Mouse (Mus musculus) limb, embryonic 14.5 days (tissue): ENCODE measurements at regions not wholly inside any gene's neighbourhood (a gene's known extent, or its start where the extent isn't known, plus 50 kb on each side); places are given as distances from the start of the nearest gene placed in this dataset.

Experiments used
- ATAC-seq: fragments of 200-750 bp; cut with Nextera tagmentation; 2 replicates; pipeline ENCODE4 v1.8.0; 2017; ENCODE audit warnings: low read depth, moderate number of reproducible peaks, moderate TSS enrichment; ENCODE audit not compliant: low FRiP score
- DNase-seq: peaks from one replicate; pipeline ENCODE4 v3.0.0-alpha.2; 2015; ENCODE audit warnings: low spot score
- H3K27ac ChIP-seq: fragments of 300-500 bp; sonication (generic); replicated peaks from 2 replicates; pipeline ENCODE4 v1.5.1; 2014; ENCODE audit warnings: low read depth, mild to moderate bottlenecking, low read length, moderate library complexity, mixed read lengths
- H3K27me3 ChIP-seq: fragments of 300-500 bp; sonication (generic); 2 replicates; pipeline ENCODE4 v1.6.1; 2014; ENCODE audit warnings: low read length, mixed read lengths; ENCODE audit not compliant: control insufficient read depth, insufficient read depth
- H3K36me3 ChIP-seq: fragments of 300-500 bp; sonication (generic); 2 replicates; pipeline ENCODE4 v1.6.1; 2014; ENCODE audit warnings: mild to moderate bottlenecking, low read length, moderate library complexity, mixed read lengths; ENCODE audit not compliant: control insufficient read depth, insufficient read depth
- H3K4me1 ChIP-seq: fragments of 300-500 bp; sonication (generic); 2 replicates; pipeline ENCODE4 v1.6.1; 2014; ENCODE audit warnings: antibody characterized with exemption, low read length, mixed read lengths; ENCODE audit not compliant: control insufficient read depth, insufficient read depth
- H3K4me2 ChIP-seq: fragments of 300-500 bp; sonication (generic); replicated peaks from 2 replicates; pipeline ENCODE4 v1.6.1; 2014; ENCODE audit warnings: low read depth, mild to moderate bottlenecking, low read length, moderate library complexity; ENCODE audit not compliant: severe bottlenecking
- H3K4me3 ChIP-seq: fragments of 300-500 bp; sonication (generic); replicated peaks from 2 replicates; pipeline ENCODE4 v1.5.1; 2014; ENCODE audit warnings: low read length
- H3K9ac ChIP-seq: fragments of 300-500 bp; sonication (generic); 2 replicates; pipeline ENCODE4 v1.6.1; 2014; ENCODE audit warnings: mild to moderate bottlenecking, low read depth, low read length, moderate library complexity; ENCODE audit not compliant: severe bottlenecking
- H3K9me3 ChIP-seq: fragments of 300-500 bp; sonication (generic); 2 replicates; pipeline ENCODE4 v1.6.1; 2016; ENCODE audit warnings: low read length; ENCODE audit not compliant: control insufficient read depth
- POLR2A ChIP-seq: fragments of 200-500 bp; IDR thresholded peaks from 2 replicates; pipeline ENCODE4 v1.8.0; 2012; ENCODE audit warnings: inconsistent platforms, mild to moderate bottlenecking, moderate library complexity, borderline replicate concordance; ENCODE audit not compliant: insufficient read depth, insufficient read length; ENCODE audit errors: extremely low read depth
- WGBS: fragments of 180-500 bp; shearing (Covaris S2); extraction: QIAGEN DNeasy Blood & Tissue Kit; methylation state at CpG from one replicate; pipeline ENCODE4 v1.1.7; 2014; 5-methylcytosine and 5-hydroxymethylcytosine counted together

DNA sequence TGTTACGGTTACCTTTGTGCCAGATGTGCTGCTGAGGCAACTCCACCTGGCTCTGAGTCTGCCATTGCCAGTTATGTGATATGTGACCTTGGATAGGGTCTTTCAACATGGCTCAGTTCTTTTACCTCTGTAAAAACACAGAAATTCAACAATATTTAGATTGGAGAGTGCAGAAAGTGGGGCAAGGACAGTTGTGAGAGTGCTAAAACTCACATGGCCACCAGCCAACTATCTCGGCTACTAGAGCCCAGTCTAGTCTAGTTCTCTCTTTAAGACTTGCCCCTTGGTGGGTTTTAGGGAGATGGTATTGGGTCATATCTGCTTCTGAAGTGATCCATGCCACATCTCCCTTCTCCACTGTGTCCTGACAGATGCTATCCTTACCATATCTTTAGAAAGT, 233.0 kb downstream of the Phf14 start:
- TF ChIP-seq POLR2A, result no peak
- DNase-seq, result no peak
- no peaks in the 10 kb centered on the region for H3K36me3 ChIP-seq
- H3K4me1 ChIP-seq, result no peaks in the 10 kb centered on the region
- H3K27ac ChIP-seq, result no peak overlapping the region
- no peak overlapping the region for H3K9ac ChIP-seq
- no peak overlapping the region for H3K4me2 ChIP-seq
- H3K9me3 ChIP-seq, result no peaks in the 10 kb centered on the region
- no peak for ATAC-seq
- no peaks in the 10 kb centered on the region for H3K27me3 ChIP-seq
- WGBS, result 59% methylated on average over 2 of the region's 2 CpGs
- H3K4me3 ChIP-seq, result no peak overlapping the region

DNA sequence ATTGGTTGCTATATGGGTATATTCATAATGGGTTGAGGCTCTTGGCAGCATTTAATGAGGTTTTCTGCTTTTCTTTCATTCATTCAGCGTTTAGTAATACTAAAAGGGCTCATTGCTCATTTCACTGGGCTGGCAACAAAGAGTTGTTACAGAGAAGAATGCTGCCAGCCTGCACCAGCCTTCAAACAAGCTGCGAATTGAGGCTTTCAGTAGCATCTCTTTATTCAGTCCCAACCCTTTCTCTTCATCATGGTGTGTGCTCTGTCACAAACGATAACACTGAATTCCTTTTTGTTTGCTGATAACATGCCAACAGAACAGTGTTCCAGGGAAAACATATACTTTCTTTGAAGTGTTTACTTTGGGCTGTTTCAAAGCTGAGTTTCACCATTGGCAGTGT, 237.6 kb downstream of the Phf14 start:
- no peak overlapping the region for H3K27ac ChIP-seq
- no peaks in the 10 kb centered on the region for H3K36me3 ChIP-seq
- H3K27me3 ChIP-seq, result no peaks in the 10 kb centered on the region
- no peak for TF ChIP-seq POLR2A
- ATAC-seq (no peak), DNase-seq (no peak)
- no peaks in the 10 kb centered on the region for H3K9me3 ChIP-seq
- no peak overlapping the region for H3K9ac ChIP-seq
- H3K4me2 ChIP-seq, result no peak overlapping the region
- H3K4me1 ChIP-seq, result no peaks in the 10 kb centered on the region
- whole genome bisulfite sequencing, result 73% methylated on average over 3 of the region's 3 CpGs
- H3K4me3 ChIP-seq, result no peak overlapping the region

DNA sequence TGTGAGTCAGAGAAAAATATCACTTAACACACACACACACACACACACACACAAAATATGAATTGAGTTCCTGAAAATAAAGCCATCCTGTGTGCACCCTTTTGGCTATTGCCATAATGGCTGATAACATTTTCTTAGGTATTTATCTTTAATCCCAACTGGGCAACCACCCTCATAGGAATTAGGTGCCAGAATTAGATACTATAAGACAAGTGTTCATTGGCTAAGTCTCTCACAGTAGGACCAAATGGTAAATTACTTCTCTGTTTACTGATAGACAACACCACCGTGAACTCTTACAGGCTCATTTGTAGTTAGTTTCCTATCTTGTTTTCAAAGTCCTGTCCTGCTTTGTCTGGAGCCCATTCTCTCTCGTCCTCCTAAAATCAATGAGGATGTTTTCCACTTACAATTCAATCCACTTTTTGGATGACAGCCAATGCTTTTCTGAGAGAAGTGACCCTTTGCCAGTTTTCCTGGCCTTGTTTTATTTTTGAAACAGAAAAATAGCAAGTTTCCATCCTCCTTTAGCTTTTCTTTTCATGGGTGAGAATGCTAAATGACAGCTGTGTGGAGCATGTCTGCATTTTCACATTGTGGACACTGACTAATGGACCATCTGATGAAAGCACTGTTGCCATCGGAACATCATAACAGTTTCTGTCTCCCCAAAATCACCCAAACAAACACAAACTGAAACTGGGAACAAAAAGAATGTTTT, 243.2 kb downstream of the Phf14 start:
- H3K27me3 ChIP-seq, result no peaks in the 10 kb centered on the region
- H3K27ac ChIP-seq, result no peak overlapping the region
- H3K9ac ChIP-seq, result no peak overlapping the region
- H3K4me3 ChIP-seq, result no peak overlapping the region
- H3K36me3 ChIP-seq, result no peaks in the 10 kb centered on the region
- H3K4me1 ChIP-seq, result no peaks in the 10 kb centered on the region
- DNase-seq (no peak), ATAC-seq (no peak)
- H3K9me3 ChIP-seq, result no peaks in the 10 kb centered on the region
- no peak overlapping the region for H3K4me2 ChIP-seq
- TF ChIP-seq POLR2A, result no peak
- WGBS, result 53% methylated on average over 3 of the region's 3 CpGs

DNA sequence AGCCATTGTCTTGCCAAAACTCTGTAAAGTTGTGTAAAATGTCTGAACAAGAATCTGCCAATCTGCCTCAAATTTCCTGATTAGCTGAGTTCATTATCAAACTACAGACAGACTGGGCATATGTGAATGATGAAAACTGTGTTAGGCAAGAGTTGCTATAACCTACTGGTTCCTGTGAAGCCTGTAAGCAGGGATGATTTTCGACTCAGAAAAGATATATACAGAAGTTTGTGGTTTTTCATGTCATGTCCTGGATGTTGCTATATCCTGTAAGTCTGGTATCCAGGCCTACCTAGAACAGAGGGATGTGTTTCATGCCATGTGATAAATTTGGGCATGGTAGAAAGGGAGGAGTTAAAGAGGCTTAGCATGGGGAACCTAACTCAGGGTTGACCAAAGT, 256.4 kb downstream of the Phf14 start:
- 87% methylated on average over 1 of the region's 1 CpGs for WGBS
- no peak overlapping the region for H3K9ac ChIP-seq
- no peaks in the 10 kb centered on the region for H3K9me3 ChIP-seq
- H3K36me3 ChIP-seq, result no peaks in the 10 kb centered on the region
- ATAC-seq (no peak), DNase-seq (no peak)
- no peaks in the 10 kb centered on the region for H3K27me3 ChIP-seq
- H3K27ac ChIP-seq, result no peak overlapping the region
- H3K4me3 ChIP-seq, result no peak overlapping the region
- no peak overlapping the region for H3K4me2 ChIP-seq
- H3K4me1 ChIP-seq, result no peaks in the 10 kb centered on the region
- TF ChIP-seq POLR2A, result no peak

DNA sequence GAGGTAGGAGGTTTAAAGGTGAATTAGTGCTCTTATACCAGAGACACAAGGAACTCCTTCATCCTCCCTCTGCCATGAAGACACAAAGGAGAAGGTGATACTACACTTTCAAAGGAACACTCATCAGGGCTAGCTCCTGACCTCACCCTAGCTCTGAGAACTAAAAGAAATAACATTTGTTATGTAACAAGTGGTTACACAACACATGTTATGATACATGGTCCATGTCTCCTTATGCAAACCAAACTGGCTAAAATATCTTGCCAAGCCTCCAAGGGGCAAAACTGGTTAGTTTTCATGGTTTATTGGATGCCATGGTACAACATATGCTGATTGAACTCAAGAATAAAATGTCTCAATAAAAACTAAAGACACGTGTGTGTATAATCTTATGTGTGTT, 260.9 kb downstream of the Phf14 start:
- H3K4me3 ChIP-seq, result no peak overlapping the region
- no peaks in the 10 kb centered on the region for H3K27me3 ChIP-seq
- H3K4me2 ChIP-seq, result no peak overlapping the region
- DNase-seq (no peak), ATAC-seq (no peak)
- H3K9ac ChIP-seq, result no peak overlapping the region
- 61% methylated on average over 1 of the region's 1 CpGs for WGBS
- H3K27ac ChIP-seq, result no peak overlapping the region
- no peaks in the 10 kb centered on the region for H3K4me1 ChIP-seq
- H3K36me3 ChIP-seq, result no peaks in the 10 kb centered on the region
- H3K9me3 ChIP-seq, result no peaks in the 10 kb centered on the region
- no peak for TF ChIP-seq POLR2A

DNA sequence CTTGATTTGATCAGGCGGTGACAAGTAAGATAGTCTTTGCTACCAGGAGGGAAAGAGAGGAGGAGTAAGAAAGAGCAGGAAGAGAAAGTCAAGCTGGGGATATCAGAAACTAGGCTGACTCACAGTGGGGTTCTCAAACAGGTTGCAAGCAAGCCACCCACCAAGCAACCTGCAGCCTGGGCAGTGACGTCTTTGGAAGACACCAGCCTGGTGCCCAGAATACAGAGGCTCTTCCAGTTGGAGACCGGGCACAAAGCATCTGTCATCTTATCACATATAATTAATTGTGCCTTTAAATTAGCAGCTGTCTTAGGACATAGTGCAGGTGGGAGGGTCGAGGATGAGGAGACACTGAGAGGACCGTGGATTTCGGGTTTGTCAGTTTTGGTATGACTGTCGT, 261.8 kb downstream of the Phf14 start:
- TF ChIP-seq POLR2A, result no peak
- Histone ChIP-seq H3K4me2 (no peak overlapping the region), H3K27me3 (no peaks in the 10 kb centered on the region), H3K4me1 (no peaks in the 10 kb centered on the region), H3K27ac (no peak overlapping the region), H3K36me3 (no peaks in the 10 kb centered on the region), H3K9me3 (no peaks in the 10 kb centered on the region), H3K4me3 (no peak overlapping the region), H3K9ac (no peak overlapping the region)
- WGBS, result 76% methylated on average over 7 of the region's 7 CpGs
- ATAC-seq (no peak), DNase-seq (no peak)
